Mouse (Mus musculus) kidney, adult 2 months (tissue): ENCODE data around the gene Urah.

Experiments used
- CTCF ChIP-seq: fragments of 200-500 bp; conservative IDR thresholded peaks from 2 replicates; pipeline ENCODE4 v1.5.1; 2011; ENCODE audit warnings: low read depth, mild to moderate bottlenecking, control low read depth, low read length, moderate library complexity, mixed read lengths; ENCODE audit not compliant: insufficient read depth, insufficient read length
- POLR2A ChIP-seq: fragments of 200-500 bp; IDR thresholded peaks from one replicate; pipeline ENCODE4 v1.6.1; 2011; ENCODE audit warnings: low read depth, low read length, control low read depth

- TF ChIP-seq CTCF (no peak), POLR2A (no peak)
These were observed 44.5 kb downstream of the Urah start for GRCm38 (mm10) chr7:140879355-140879754.
